Mouse (Mus musculus): ENCODE results near the gene Arl13b.

Gene Arl13b

DNA sequence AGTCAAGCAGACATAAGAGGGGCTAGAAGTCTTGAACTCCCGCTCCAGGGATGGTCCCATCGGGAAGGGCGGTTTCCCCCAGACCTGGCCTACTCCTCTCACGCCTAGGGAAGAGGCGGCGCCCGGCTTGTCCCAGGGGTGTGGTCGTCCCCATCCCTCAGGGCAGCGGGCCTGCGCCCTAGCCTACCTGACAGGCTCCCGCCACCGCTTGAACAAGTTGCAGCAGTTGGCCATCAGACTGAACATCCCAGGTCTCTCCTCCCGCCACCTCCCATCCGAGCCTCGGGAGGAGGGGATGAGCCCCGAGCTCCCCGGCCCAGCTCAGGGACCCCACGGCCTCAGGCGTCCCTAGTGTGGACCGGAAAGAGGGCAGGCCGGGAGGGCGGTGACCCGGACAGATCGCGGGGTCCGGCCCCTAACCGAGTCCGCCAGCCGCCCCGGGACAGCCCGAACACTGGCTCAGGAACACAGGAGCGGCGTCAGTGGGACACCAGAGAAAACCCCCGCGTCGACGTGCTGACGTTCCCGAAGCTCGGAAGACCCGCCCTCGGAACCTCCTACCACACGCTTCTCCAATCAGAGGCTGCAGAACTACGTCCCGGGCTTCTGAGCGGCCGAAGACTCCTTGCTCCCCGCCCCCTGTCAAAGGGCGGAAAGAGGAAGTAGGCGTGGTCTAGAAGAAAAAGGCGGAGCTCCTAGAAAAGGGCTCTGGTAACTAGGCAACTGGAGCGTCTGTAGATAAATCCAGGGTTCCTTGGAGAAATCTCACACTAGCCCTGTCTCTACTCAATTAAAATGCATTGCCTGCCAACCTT, at the start of gene Arl13b:
Gene Arl13b (minus strand): TSS at position 543 of the 815 bp plus-strand sequence.
- DNase-seq (ENCODE audit: low spot score in 2 of 2), result peak; percentile 92 to 95

DNA sequence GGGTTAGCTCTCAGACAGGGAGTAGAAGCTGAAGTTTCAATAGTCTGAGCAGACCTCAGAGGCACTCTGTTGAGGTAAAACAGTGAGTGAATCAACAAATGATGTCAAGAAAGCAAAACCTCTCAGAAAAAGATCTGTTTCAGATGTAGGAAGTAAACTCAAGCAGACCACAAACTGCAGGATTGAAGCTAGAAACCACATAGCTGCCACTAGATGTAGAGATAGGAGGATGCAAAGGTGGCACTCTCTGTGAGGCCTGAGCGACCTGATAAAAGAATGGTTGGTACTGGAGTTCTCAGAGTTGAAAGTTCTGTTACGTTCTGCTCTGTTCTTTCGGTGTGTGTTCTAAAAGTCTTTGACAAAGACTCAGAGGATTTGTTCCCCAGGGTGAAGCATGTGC, 49.0 kb upstream of the Arl13b start:
- no peak for DNase-seq (ENCODE audit: low spot score in 2 of 2)

DNA sequence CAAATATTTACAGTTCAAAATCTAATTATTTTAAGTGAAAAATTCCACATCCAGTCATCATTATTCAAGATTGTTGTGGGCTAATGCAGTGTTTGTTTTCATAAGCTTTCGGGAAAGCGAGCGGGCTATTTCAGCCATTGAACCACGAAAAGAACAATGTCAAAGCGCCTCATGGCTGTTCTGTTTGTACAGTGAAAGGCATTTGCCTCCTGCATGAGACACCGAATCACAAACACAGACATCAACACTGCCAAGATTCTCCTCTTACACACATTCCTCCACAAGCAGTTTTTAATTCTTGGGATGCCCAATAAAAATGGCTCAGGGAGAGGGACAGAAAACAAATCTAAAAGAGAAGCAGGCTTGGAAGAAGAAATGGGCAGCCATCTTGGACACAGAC, 27.2 kb upstream of the Arl13b start:
- no peak for DNase-seq (ENCODE audit: low spot score in 2 of 2)

DNA sequence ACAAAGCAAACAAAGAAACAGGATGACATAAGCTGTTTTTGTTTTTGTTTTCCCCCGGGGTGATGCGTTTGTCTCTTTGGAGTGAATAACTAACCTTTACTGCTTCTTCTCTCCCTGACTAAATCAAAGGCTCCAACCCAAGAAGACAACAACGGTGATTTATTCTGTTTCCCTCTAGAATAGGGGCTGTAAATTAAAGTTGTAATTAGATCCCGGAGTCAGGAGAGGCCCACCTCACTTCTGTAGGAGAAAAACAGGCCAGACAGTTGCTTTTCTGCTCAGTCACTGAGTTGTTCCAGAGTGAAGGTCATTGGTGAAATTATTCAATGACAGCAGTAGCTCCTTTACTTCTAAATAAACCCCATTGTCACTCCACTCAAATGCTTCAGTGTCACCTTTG, 26.3 kb upstream of the Arl13b start:
- no peak for DNase-seq (ENCODE audit: low spot score in 2 of 2)

DNA sequence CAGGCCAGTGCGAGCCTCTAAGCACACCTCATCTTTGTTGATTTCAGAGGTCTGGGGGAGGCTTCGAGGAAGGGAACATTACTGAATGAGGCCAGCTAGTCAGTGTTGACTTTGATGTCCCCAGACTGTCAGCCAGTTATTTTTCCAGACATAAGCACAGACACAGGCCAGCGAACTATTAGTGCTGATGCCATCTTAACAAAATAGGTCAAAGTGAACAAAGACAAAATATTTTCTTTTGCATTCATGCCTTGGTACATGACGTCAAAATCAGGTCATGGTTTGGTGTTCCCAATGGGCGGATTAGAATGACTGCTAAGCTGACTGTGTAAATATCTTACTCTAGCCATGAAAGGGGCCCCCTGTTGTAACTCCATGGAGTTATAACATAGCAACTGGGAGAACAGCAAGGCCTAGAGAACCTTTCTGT, 25.9 kb upstream of the Arl13b start:
- DNase-seq (ENCODE audit: low spot score in 2 of 2), result no peak

DNA sequence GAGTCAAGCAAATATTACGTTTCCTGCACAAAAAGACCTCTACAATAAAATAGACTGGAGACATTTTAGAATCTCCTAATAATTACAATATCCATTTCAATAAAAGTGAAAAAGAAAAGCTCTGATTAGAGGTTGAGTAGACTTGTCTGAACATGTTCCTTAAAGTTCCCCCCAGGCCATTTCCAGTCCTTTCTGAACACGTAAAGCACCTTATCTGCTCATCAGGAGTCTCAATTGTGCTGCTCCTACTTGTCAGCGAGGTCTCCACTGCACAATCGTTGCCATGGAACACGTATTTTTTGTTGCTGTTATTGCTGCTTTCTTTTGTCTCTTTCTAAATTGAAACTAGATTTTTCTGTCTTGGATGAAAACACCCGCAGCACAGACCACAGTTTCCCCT, 14.6 kb upstream of the Arl13b start:
- no peak for DNase-seq (ENCODE audit: low spot score in 2 of 2)

DNA sequence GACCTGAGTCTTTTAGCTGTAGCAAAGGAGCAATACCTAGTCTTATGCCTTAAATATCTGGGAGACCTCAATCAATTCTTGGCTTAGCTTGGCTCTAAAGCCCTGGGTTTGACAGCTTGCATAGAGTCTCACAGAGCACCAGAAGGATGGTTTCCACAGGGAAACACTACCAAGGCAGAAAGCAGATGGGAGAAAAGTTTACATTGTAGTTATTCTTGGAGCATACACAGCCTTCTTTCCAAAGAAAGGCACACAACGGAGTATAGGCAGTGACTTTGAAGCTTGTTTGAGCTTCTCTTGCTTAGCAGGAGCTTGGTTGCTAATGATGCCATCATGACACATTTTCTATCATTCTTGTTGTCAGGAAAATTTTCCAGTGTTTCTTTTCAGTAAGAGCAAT, 13.3 kb upstream of the Arl13b start:
- DNase-seq (ENCODE audit: low spot score in 2 of 2), result no peak

DNA sequence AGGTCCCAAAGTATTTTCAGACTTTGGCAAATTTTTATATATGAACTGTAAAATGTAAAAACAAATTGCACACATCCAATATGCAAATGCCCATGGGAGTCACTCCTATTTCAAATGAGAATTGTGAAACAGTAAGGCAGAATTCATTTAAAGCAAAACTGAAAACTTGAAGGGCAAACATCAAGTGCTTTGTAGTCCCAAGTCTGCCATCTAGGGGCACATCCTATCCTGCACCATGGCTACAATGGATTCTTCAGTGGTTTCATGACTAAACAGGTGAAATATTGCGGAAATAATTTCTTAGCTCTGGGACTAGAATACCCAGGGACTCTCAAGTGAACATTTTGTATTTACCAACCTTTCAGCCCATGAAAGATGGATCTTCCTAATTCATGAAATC, 11.2 kb upstream of the Arl13b start:
- no peak for DNase-seq (ENCODE audit: low spot score in 2 of 2)

DNA sequence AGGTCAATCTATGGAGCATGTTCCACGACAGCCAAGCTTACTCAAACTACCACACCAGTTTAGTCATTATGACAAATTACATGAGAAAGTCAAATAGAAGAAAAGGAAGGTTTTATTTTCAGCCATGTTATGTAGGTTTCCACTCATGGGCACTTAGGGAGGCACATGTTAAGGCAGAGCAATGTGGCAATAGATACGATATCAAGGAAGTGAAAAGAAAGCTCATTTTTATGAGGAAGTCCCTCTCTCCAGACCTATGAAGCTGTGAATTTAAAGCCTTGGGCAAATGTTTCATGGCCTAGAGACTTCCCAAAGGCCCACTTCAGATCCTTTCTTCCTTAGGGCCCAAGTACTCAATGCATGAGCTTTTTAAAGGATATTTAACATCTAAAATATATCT, 10.7 kb upstream of the Arl13b start:
- no peak for DNase-seq (ENCODE audit: low spot score in 2 of 2)

DNA sequence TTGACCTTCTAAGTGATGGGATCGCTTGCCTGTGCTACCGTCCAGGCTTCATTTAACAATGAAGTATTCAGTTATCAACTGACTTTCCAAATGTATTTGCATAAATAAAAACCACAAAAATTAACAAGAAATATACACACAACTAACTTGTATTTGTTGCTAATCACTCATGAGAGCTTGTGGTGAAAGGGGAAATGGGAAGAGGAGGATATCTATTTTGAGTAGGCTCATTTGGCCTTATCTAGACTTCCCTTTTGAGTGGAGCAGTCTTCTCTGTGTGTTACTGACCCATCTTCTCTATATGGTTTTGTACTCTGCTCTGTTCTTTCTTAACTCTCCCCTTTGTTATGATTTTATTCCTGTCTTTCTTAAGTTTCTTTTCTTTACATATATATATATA, 9.4 kb upstream of the Arl13b start:
- no peak for DNase-seq (ENCODE audit: low spot score in 2 of 2)

DNA sequence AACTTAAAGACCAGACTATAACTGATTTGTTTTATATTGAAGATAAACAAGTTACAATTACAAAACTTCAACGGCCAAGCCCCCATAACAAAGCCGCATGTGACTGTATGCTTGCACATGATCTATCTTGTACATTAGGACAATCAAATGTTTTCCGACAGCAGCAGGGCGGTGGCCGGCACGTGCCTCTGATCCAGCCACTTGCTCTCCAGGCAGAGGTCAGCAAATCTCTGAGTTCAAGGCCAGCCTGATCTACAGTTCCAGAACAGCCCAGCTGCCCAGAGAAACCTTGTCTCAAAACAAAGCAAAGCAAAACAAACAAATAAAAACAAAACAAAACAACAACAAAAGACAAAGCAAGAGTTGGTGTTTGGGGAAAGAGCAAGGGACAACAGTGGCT, 8.5 kb upstream of the Arl13b start:
- no peak for DNase-seq (ENCODE audit: low spot score in 2 of 2)

DNA sequence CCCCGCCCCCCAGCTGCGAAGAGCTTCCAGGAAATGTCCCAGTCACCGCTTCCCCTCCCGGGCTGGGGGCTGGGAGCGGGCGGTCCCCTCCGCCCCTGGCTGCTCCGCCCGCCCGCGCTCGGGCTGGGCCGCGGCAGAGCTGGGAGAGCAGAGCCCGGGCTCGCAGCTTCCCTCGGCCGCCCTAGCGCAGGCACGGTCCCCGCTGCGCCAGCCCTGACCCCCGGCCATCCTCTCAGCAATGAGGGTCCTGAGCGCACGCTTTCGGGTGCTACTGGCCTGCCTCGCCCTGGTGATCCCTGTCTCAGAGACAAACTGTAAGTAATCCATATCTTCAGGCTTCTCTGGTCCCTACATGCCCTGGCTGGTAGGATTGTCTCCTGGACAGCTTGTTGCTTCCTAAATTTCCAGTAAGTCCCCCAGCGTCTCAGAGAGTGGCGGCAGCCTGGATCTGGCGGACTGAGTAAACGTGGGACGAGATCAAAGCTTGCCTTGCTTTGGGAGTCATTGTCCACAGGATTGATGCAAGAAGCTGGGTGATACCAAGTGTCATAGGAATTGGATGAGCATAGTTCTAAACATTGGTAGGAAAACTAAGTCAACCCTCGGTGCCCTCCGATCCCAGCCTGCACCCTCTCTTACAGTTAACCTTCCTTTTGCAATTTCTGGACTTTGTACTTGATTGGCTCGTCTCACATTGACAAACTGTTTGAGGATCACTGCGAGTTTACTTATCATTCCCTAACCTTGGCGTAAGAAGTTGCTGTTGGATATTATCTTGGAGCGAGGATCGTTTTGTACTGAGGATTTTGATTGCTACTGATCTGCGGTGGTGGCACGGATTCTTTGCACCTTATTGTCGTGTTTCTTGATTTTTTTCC, 7.6 kb upstream of the Arl13b start, which contains the start of gene Pros1:
Gene Pros1 (plus strand): TSS at position 117 of the 878 bp plus-strand sequence.
- DNase-seq (ENCODE audit: low spot score in 2 of 2), result peak; percentile 8 to 37

DNA sequence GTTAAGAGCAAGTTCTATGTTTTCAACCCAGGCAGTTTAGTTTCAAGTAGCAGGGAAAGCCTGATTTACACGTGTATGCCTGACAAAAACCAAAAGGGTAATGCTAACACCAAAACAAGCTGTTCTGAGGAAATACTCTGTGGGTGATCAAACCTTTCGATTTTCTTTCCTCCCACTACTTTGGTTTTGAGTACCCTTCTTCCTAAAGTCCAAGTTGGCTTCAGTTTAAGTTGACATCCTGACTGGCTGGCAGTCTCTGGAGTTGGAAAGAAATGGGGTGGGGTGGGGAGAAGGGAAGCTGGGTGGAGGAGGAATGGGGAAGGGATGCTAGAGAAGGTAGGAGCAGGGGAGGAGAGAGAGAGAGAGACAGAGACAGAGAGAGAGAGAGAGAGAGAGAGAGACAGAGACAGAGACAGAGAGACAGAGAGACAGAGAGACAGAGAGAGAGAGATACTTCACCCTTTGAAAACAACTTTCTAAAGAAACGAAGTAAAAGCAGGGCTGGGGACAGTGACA, 6.8 kb upstream of the Arl13b start:
- no peak for DNase-seq (ENCODE audit: low spot score in 2 of 2)

DNA sequence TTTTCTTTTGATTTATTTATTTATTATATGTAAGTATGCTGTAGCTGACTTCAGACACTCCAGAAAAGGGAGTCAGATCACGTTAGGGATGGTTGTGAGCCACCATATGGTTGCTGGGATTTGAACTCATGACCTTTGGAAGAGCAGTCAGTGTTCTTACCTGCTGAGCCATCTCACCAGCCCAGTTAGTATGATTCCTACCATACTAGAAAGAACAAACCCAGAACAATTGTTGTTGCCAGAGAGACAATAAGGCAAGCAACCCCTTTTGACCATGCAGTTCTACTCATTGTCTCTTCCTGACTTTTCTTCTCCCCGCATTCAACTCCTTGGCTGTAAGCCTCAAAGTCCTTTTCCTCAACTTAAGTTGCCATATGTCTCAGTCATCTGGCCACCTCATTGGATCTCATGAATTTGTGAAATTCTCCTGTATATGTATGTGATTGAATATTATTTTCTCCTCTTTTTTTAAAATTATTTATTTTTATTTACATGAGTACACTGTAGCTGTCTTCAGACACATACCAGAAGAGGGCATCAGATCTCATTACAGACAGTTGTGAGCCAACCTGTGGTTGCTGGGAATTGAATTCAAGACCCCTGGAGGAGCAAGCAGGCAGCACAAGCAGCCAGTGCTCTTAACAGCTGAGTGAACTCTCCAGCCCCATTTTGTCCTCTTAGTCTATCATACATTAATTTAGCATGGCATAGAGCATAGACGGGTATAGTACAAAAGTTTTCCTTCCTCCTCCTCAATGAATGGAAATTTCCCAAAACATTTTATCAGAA, 5.8 kb upstream of the Arl13b start:
- no peak for DNase-seq (ENCODE audit: low spot score in 2 of 2)

DNA sequence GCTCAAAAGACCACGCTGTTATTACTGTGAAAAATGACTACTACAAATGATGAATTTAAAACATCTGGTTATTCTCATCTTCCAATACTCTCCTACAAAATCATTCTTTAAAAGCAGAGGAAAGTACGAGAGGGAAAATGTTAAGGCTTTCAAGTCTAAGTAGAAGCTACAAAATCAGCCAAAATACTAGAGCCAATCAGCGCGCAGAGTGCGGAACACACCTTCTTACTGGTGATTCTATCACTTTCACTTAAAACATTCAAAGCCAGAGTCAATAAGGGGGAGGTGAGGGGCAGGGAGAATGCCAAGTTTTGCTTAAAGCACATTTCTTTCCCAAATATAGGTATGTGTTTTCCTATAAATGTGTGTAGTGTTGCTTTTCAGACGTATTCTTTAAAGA, 1.5 kb downstream of the Arl13b start:
- no peak for DNase-seq (ENCODE audit: low spot score in 2 of 2)

DNA sequence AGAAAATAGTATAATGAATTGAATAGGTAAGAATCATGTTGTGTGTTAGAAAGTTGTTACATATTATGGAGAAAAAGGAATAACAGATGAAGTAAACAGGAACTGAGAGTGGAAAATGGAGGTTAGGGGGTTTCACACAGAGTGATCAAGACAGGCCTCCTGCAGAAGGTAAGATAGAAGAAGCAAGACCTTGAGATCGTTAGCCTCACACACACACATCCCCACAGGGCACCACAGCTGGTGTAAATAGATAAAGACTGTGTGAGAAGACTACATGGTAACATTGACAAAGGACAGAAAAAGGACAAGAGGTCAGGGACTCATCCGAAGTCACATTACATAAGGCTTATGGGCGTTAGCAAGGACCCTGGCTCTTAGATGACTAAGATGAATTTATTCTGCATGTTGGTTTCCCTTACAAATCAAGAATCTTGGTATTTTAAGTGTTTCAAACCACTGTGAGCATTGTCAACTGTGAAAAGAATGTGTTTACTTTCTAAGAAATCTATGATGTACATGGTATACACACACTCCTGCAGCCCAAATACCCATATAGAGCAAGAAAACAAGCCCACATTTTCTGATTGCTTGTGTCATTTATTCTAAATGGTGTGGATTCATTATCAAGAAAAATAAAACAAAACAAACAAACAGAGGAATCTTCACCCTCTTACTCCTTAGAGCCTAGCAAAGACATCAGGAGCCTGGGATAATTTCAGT, 12.7 kb downstream of the Arl13b start:
- peak; percentile 8 to 22 for DNase-seq (ENCODE audit: low spot score in 2 of 2)

DNA sequence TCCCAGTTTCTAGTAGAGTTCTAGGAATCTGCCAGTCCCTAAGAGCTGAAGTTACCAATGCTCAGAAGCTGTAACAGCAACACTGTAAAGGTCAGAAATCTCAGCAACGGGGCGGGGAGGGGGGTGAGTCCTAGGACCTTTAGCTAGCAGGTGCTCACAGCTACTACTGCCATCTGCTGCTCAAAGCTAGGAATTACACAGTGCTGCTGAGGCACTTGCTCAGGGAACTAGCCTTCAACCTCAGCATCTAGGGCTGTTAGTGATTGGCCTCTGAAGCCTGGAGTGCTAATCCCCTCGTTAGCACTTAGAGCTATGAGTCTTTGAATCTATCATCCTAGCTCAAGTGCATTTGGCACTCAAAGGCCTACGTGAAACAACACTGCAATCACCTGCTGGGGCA, 14.4 kb downstream of the Arl13b start:
- peak; percentile 20 to 34 for DNase-seq (ENCODE audit: low spot score in 2 of 2)

DNA sequence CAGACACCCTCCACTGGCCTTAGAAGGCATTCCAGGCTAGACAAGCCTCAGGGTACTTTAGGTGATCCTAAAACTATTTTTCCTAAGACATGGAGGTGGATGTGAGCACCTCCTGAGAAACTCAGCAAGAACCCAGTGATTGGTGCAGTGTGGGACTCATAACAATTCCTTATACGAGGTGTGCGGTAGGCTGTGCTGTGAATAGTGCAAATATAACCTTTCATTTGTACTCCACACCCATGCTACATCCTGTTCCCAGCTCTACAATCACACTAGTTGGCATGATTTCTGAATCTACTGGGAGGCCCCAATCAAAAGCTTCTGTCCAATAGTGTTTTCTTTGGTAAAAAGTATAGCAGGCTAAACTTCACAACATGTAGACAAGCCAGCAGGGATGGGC, 14.8 kb downstream of the Arl13b start:
- DNase-seq (ENCODE audit: low spot score in 2 of 2), result no peak

DNA sequence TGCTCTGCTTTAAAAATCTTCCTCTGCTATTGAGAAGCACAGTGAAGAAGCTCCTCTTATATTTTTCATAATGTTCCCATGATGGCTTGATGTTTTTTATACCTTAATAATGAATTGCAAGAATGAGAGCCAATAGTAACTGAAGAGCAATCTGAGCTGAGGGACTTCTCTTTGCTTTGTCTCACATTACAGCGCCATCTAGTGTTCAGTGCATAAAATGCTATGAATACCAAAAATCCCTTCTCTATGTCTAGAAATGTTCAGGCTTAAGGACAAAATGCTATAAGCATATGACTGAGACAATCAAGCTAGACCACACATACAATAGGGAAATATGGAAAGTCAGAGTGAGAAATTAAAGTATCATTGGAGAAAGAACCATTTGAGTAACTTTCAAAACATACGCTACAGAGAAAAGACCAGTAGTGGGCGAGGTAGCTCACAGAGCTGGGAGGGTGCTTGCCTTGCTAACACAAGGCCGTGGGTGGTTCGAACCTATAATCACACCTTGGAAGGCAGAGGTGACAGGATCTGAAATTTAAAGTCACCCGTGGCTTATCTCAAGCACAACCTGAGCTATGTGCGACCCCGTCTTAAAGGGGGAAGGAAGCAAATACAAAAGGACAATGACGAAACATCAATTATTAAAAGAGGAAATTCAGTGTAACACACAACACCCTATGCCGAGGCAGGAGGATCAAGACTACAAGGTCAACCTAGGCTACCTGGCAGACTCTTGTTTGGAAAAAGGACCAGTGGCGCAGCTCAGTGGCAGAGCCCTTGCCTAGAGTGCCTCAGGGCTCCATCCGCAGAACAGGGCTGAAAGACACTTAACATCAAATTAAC, 20.5 kb downstream of the Arl13b start:
- DNase-seq (ENCODE audit: low spot score in 2 of 2), result peak; percentile 2 to 22

DNA sequence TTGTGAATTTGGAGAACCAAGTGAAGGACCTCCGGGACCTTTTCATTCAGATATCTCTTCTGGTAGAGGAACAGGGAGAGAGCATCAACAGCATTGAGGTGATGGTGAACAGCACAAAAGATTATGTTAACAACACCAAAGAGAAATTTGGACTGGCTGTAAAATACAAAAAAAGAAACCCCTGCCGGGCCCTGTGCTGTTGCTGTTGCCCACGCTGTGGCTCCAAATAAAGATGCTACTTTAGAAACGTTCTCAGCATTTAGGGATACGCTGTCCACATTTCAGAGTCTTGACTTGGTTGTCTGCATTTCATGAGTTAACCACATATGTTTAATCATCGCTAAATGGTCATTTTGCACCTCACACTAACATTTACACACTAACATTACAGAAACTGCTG, 24.4 kb downstream of the Arl13b start:
- DNase-seq (ENCODE audit: low spot score in 2 of 2), result no peak
